Mouse (Mus musculus) bone marrow, adult 2 months (tissue): Measurements from ENCODE around the gene Zdhhc7.

ENCODE experiments used
- CTCF ChIP-seq: fragments of 200-500 bp; IDR thresholded peaks from 2 replicates; pipeline ENCODE4 v1.5.1; 2011; ENCODE audit warnings: low read length, control low read depth; ENCODE audit not compliant: control insufficient read depth, insufficient read depth
- POLR2A ChIP-seq: fragments of 200-500 bp; IDR thresholded peaks from 2 replicates; pipeline ENCODE4 v1.6.1; 2011; ENCODE audit warnings: low read depth, mild to moderate bottlenecking, control low read depth, low read length, borderline replicate concordance; ENCODE audit not compliant: control insufficient read depth

- no peak for TF ChIP-seq CTCF
- TF ChIP-seq POLR2A = no peak
Observed at GRCm38 (mm10) chr8:120054833-120055232, 46.4 kb downstream of the Zdhhc7 start.
